Mouse (Mus musculus) CH12.LX (cell line): ENCODE data around the gene Larp4.

ENCODE experiments used
- CTCF ChIP-seq, 2 experiments: IDR thresholded peaks in 1 of 2; conservative IDR thresholded peaks in 1 of 2; 2 replicates each; pipeline ENCODE4 v1.5.1; 2011 to 2012; ENCODE audit warnings: low read depth in 2 of 2, low read length in 2 of 2, improper control_type of control experiment in 1 of 2, inconsistent platforms in 1 of 2, mild to moderate bottlenecking in 1 of 2, moderate library complexity in 1 of 2
- EP300 ChIP-seq: IDR thresholded peaks from 2 replicates; pipeline ENCODE4 v1.6.1; 2011; ENCODE audit warnings: low read length, improper control_type of control experiment
- ETS1 ChIP-seq: conservative IDR thresholded peaks from 2 replicates; pipeline ENCODE4 v1.6.1; 2012; ENCODE audit warnings: low read depth, mild to moderate bottlenecking, inconsistent platforms, low read length, improper control_type of control experiment, moderate library complexity
- ZNF384 ChIP-seq: IDR thresholded peaks from 2 replicates; pipeline ENCODE4 v1.6.1; 2012; ENCODE audit warnings: low read depth, low read length, improper control_type of control experiment, inconsistent platforms

GRCm38 (mm10) chr15:100025076-100025834 lies 55.4 kb downstream of the Larp4 start:
- no peak for TF ChIP-seq CTCF (conservative IDR thresholded peaks at IDR 0.05 in 1 of 2, IDR thresholded peaks at IDR 0.05 in 1 of 2; ENCODE audit: low read depth in 2 of 2, low read length in 2 of 2)
- TF ChIP-seq ETS1: no peak
- no peak for TF ChIP-seq ZNF384
- no peak for TF ChIP-seq EP300
